Mouse (Mus musculus): ENCODE data around the gene Gm49378. TPM values are rescaled to one million over a fixed set of nuclear protein-coding genes. Genes with fewer than 3 reads are reported as not detected.
A peak's percentile ranks its signal among the peaks of the same experiment; 100 is the strongest.

Gm49378 gene
- total RNA-seq, 2 experiments from 2014 or later = 0.27 to 0.96 TPM

- no peak for DNase-seq
Observed at GRCm38 (mm10) chr14:55592226-55592625, 45.5 kb downstream of the Gm49378 start.

DNA sequence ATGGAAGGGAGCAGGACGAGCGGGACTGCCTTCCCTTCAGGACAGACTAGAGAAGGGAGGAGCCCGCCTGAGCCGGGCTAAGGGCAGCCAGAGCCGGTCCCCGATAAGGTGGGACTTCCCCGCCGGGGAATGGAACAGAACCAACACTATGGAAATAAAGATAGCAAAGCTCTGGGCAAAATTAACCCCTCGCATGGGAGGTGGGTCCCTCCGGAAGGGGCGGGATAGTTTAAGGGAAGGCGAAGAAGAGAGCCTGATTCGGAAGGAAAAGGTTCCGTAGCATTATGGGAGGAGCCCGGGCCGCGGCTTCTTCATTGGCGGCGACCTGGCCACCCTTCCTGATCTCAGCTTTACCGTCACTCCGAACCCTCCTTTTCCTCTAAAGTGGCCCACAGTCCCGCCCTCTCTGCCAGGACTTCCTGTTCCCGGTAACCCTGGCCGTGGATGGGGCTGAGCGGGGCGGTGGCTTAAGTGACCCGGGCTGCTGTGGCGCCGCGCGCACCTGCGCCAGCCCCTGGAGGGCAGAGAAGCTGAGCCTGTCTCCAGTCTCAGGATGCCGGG, 46.3 kb downstream of the Gm49378 start, which contains the start of gene Rnf31:
Gene Rnf31 (plus strand): TSS at position 378 of the 561 bp plus-strand sequence.
- peak; percentile 95 for DNase-seq
- intact Hi-C loops (cut with DNase I; ENCODE audit: low total_unique reads) = no loop called here

More at GRCm38 (mm10) chr14:55592226-55592625, 45.5 kb downstream of the Gm49378 start:
- intact Hi-C loops (cut with DNase I; ENCODE audit: low total_unique reads) = no loop called here

DNA sequence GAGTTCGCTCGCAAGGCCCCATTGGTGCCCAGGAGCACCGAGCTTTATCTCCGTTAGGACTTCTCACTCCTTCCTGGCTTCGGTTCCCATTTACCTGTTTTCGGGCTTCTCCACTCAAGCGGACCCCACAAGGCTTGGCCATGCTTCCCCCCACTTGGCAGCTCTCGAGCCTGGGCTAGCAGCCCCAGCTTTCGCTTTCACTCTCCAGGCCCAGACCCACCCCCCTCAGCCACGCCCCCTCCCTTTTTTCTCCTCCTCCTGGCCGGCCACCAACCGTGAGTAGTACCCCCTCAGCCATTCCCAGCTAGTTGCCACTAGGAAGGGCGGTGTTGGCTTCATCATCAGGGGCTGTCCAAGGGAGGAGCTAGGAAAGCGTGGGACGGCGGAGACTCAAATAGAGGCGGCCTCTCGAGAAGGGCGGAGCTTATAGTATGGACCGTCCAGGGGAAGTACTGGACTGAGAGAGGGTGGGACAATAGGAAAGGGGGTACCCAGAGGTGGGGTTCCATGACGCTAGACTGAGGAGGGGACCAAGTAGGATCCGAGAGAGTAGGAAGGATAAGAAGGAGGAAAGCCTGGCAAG, 46.9 kb downstream of the Gm49378 start, which contains the start of gene Psme2:
Gene Psme2 (minus strand): TSS at position 366 of the 583 bp plus-strand sequence.
- intact Hi-C loops (cut with DNase I; ENCODE audit: low total_unique reads) = no loop called here

DNA sequence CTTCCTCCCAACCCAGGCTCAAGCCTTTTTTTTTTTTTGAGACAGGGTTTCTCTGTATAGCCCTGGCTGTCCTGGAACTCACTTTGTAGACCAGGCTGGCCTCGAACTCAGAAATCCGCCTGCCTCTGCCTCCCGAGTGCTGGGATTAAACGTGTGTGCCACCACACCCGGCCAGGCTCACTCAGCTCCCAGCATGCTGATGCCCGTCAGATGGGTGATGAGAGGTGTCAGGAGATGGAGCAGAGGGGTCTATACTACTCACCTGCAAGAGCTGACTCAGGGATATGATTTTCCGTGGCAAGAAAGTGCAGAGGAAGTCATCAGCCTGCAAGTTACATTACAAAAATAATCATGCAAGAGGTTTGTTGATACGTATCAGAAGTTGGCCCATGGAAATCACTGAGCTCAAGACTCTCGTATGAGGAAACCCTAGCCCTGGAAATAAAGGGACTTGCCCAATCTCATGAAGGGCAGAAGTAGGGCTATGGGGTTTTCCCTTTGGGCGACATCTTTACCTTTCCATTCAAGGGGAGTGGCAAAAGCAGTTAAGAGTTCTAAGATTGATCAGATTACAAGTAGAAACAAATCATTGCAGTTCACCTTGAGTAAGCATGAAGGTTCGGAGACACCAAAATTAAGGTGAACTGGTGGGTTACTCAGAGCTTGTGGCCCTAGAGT, 47.8 kb downstream of the Gm49378 start:
- DNase-seq = no peak
- intact Hi-C loops (cut with DNase I; ENCODE audit: low total_unique reads) = no loop called here

More for the DNA sequence above, 46.9 kb downstream of the Gm49378 start, which contains the start of gene Psme2:
- peak; percentile 95 for DNase-seq

DNA sequence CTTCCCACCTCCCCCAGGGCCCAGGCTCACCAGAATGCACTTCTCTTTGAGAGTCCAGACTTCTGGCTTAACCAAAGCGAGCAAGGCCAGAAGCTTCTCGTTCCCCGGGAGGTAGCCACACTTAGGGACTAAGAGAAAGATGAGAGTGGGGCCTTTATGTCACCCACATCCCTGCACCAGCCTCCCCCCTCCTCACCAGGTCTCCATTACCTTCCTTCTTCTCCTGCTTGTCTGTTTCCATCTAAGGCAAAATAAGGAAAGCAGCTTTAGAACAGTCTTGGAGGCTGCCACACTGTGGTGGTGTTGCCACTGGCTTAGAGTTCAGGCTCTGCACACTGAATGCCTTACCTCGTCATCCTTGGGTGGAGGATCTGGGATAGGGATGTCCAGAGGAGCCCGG, 48.4 kb downstream of the Gm49378 start:
- intact Hi-C loops (cut with DNase I; ENCODE audit: low total_unique reads) = no loop called here
- DNase-seq = no peak

GRCm38 (mm10) chr14:55586149-55586548, 51.5 kb downstream of the Gm49378 start:
- intact Hi-C loops (cut with DNase I; ENCODE audit: low total_unique reads) = no loop called here
- no peak for DNase-seq

DNA sequence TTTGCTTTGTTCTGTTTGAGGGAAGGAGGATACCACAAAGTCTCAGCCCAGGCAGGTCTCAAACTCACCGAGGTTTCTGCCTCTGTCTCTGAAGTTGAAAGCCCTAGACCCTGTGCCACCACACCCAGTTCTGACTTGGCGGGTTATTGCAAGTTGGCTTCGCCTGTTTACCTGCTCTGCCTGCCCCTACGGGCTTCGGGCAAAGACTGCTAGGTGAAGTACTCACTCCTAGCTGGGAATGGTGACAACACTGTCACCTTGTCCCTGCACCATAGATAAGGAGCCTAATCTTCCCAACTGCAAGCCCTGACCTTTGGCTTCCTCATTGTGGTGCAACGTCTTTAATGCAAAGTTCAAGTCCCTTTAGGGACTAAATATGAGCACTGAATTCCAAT, 52.1 kb downstream of the Gm49378 start:
- intact Hi-C loops (cut with DNase I; ENCODE audit: low total_unique reads) = no loop called here
- no peak for DNase-seq

DNA sequence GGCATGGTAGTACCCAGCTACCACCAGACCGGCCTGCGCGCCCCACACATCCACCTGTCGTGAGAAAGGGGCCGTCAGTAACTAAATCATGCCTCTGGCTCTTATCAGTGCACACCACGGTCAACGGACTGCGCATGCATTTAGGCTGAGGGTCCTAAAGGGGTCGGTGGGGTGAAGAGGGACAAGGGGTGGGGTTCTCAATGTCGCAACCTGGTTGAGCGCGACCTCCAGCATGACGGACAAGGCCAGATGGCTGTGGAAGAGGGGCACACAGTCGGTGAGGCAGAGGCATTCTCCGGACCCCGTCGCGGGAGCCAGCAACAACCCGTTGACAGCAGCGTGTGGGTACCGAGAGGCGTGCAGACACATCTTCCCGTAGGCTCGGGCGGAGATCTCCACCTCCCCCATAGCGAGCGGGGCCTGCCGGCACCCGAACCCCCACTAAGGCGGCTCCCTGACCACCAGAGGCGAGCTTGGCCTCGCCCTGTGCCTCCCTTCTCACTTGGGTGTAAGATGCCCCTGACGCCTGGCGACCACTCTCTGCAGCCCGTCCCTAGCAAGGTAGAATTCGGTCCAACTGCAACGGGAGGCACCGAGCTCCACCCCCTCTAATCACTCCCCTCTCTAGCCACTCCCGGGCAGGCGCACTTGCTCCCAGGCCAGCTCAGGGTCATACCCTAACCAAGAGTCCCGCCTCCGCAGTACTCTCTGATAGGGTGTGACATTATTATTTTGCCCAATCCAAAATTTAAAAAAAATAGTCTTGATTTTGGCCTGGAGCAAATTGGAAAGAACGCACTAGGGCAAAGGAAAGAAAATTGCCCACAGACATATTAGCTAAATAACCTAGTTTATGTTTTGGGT, 52.8 kb downstream of the Gm49378 start, which contains the start of gene Emc9:
Gene Emc9 (minus strand): TSS at position 601 of the 864 bp plus-strand sequence.
- peak; percentile 85 for DNase-seq
- intact Hi-C loops (cut with DNase I; ENCODE audit: low total_unique reads) = no loop called here

GRCm38 (mm10) chr14:55584303-55584701, 53.4 kb downstream of the Gm49378 start:
- intact Hi-C loops (cut with DNase I; ENCODE audit: low total_unique reads) = no loop called here
- no peak for DNase-seq

DNA sequence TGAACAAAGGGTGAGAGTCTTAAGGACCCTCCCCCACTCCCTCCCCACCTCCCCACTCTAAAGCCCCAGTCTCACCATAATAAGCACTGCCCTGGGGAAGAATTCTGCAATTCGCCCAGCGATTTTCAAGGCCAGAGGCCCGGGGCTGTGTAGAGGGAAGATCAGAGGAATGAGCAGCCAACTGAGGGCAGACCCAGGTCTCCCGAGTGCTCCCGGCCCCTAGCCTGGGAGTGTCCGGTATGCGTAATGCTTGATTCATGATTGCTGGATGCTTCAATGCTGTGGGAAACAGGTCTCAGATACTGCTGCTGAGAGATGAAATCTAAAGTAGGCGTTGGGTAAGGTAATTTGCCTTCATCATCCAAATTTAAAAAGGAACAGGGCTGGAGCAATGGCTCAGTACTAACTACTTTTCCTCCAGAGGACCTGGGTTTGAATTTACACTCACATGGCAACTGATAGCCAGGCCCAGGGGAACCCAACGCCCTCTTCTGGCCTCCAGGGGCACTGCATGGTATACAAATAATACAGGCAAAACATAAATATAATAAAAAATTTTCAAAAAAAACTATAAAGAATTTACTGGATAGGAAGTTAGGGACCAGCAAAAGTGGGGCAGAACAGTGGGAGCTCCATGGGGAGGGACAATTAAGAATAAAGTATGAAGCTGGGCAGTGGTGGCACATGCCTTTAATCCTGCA, 55.6 kb downstream of the Gm49378 start:
- intact Hi-C loops (cut with DNase I; ENCODE audit: low total_unique reads) = no loop called here
- DNase-seq = no peak

GRCm38 (mm10) chr14:55580731-55581130, 57.0 kb downstream of the Gm49378 start:
- intact Hi-C loops (cut with DNase I; ENCODE audit: low total_unique reads) = no loop called here

GRCm38 (mm10) chr14:55579511-55580496, 57.9 kb downstream of the Gm49378 start:
- DNase-seq = no peak
- intact Hi-C loops (cut with DNase I; ENCODE audit: low total_unique reads) = no loop called here

More at GRCm38 (mm10) chr14:55580731-55581130, 57.0 kb downstream of the Gm49378 start:
- DNase-seq = no peak

Other genes with a start within 250 kb of the Gm49378 start
- gene Dhrs4, start 159.1 kb downstream of the Gm49378 start, total RNA-seq (2021) = 10 to 100 TPM; 30.5 to 40.5 TPM
- 1 to 10 TPM in 1 of 2 experiments, under 1 TPM in 1; 0.74 to 1.3 TPM for gene Carmil3, start 147.2 kb downstream of the Gm49378 start, total RNA-seq (2021)
- under 1 TPM in 1 of 2 experiments, not detected in 1; 0.16 TPM for gene Cpne6, start 127.5 kb downstream of the Gm49378 start, total RNA-seq (2021)
- not detected for gene Nrl, start 112.9 kb downstream of the Gm49378 start, total RNA-seq (2021)
- 10 to 100 TPM; 11.5 to 13.8 TPM for gene Pck2, start 97.6 kb downstream of the Gm49378 start, total RNA-seq (2021)
- gene Dcaf11, start 77.9 kb downstream of the Gm49378 start, total RNA-seq (2021) = 10 to 100 TPM; 76.5 to 87.8 TPM
- not detected for gene A730061H03Rik, start 77.5 kb downstream of the Gm49378 start, total RNA-seq (2021)
- 100 to 1,000 TPM; 415 to 455 TPM for gene Fitm1, start 62.3 kb downstream of the Gm49378 start, total RNA-seq (2021)
- gene Psme1, start 59.8 kb downstream of the Gm49378 start, total RNA-seq (2021) = 10 to 100 TPM; 48.3 to 49.7 TPM
- 10 to 100 TPM; 38.6 to 39.4 TPM for gene Emc9, start 52.6 kb downstream of the Gm49378 start, total RNA-seq (2021)
- gene Psme2, start 46.8 kb downstream of the Gm49378 start, total RNA-seq (2021) = 10 to 100 TPM; 57.5 to 63.2 TPM
- gene Rnf31, start 46.2 kb downstream of the Gm49378 start, total RNA-seq (2021) = 10 to 100 TPM in 1 of 2 experiments, 1 to 10 TPM in 1; 9.4 to 11.7 TPM
- gene Irf9, start 34.3 kb downstream of the Gm49378 start, total RNA-seq (2021) = 1 to 10 TPM; 3.9 to 4.8 TPM
- under 1 TPM; 0.53 to 0.72 TPM for gene Rec8, start 19.9 kb downstream of the Gm49378 start, total RNA-seq (2021)
- gene Ipo4, start 1.9 kb downstream of the Gm49378 start, total RNA-seq (2021) = 10 to 100 TPM; 52.5 to 62.0 TPM
- gene Tm9sf1, start 5.9 kb upstream of the Gm49378 start, total RNA-seq (2021) = 10 to 100 TPM; 21.5 TPM
- under 1 TPM; 0.12 to 0.49 TPM for gene Tssk4, start 12.3 kb upstream of the Gm49378 start, total RNA-seq (2021)
- 10 to 100 TPM; 17.8 to 19.7 TPM for gene Mdp1, start 22.6 kb upstream of the Gm49378 start, total RNA-seq (2021)
- gene Gmpr2, start 34.0 kb upstream of the Gm49378 start, total RNA-seq (2021) = 1 to 10 TPM; 4.0 to 4.3 TPM
- gene Nedd8, start 34.2 kb upstream of the Gm49378 start, total RNA-seq (2021) = 100 to 1,000 TPM; 200 to 201 TPM
- 10 to 100 TPM; 10.3 to 11.2 TPM for gene Tinf2, start 43.9 kb upstream of the Gm49378 start, total RNA-seq (2021)
- under 1 TPM; 0.16 to 0.35 TPM for gene Tgm1, start 76.0 kb upstream of the Gm49378 start, total RNA-seq (2021)
- gene Rabggta, start 84.4 kb upstream of the Gm49378 start, total RNA-seq (2021) = 1 to 10 TPM; 8.2 to 9.3 TPM
- 10 to 100 TPM; 28.5 to 30.2 TPM for gene Dhrs1, start 107.8 kb upstream of the Gm49378 start, total RNA-seq (2021)
- 10 to 100 TPM; 12.1 to 13.9 TPM for gene Nop9, start 107.8 kb upstream of the Gm49378 start, total RNA-seq (2021)
- not detected for gene Cideb, start 120.6 kb upstream of the Gm49378 start, total RNA-seq (2021)
- under 1 TPM in 1 of 2 experiments, not detected in 1; 0.12 TPM for gene Ltb4r2, start 123.5 kb upstream of the Gm49378 start, total RNA-seq (2021)
- gene Ltb4r1, start 128.1 kb upstream of the Gm49378 start, total RNA-seq (2021) = under 1 TPM; 0.22 to 0.39 TPM
- gene Adcy4, start 146.2 kb upstream of the Gm49378 start, total RNA-seq (2021) = 1 to 10 TPM; 7.1 to 8.6 TPM
- gene Ripk3, start 151.0 kb upstream of the Gm49378 start, total RNA-seq (2021) = 1 to 10 TPM; 2.4 to 2.6 TPM
- gene Nfatc4, start 185.2 kb upstream of the Gm49378 start, total RNA-seq (2021) = 1 to 10 TPM; 7.4 to 7.5 TPM
- gene Nynrin, start 216.1 kb upstream of the Gm49378 start, total RNA-seq (2021) = 1 to 10 TPM; 7.2 to 7.5 TPM
- gene Cbln3, start 246.5 kb upstream of the Gm49378 start, total RNA-seq (2021) = under 1 TPM; 0.11 to 0.12 TPM
- 1 to 10 TPM; 7.1 to 8.2 TPM for gene Khnyn, start 247.1 kb upstream of the Gm49378 start, total RNA-seq (2021)